Mouse (Mus musculus): ENCODE measurements around the gene Dennd4a.

Dennd4a gene

DNA sequence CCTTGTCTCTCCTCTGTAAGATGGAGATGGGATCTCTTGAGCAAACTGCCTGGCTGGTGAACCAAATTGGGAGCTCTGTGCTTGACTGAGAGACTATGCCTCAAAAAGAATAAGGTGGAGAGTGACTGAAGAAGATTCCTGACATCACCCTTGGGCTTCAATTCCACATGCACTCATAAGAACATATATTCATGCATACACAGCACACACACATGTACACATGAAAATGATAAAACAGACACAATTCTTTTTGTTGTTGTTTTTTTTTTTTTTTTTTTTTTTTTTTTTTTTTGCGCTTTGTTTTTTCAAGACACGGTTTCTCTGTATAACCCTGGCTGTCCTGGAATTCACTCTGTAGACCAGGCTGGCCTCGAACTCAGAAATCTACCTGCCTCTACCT, 146.1 kb downstream of the Dennd4a start:
- no peak for DNase-seq (ENCODE audit: low read depth)

DNA sequence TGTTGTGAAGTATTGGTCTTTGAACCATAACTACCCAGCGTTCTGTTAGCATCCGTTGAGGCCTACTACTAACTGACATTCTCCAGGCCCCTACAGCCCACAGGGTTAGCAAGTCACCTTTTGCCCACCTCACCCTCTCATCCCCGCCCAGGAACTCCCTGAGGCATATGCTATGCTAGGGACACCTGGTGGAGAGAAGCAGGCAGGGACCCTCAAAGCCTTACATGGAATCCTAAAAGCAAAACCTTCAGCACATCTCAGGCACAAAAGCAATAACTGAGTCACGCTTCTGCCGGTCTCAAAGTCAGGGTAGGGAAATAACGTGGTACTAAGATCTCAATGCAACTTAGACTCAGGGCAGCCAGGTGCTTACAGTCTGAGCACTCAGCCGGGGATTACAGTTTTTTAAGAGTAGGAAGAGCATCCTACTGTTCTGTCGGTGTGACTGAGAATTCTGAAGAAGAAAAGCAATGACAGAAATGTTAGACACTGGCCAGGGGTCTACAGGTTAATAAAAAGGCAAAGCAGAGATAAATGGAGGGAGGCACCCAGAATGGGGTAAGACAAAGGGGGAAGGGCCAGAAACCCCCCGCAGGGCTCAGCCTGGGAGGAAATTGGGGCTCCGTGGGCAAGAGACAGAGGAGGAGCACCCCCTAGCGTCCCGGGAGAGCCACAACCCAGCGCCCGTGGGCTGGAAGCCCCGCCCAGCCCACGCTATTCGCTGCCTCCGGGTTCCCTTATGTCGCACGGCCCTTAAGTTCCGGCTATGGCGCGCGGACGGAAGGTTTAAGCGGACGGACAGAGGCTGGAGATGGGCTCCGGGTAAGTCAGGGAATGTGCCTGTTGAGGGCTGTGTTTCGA, 149.2 kb downstream of the Dennd4a start, which contains the start of gene Ints14:
Ints14 (plus strand) TSS at position 789 of the 861 bp plus-strand sequence.
- peak; percentile 96 for DNase-seq (ENCODE audit: low read depth)

DNA sequence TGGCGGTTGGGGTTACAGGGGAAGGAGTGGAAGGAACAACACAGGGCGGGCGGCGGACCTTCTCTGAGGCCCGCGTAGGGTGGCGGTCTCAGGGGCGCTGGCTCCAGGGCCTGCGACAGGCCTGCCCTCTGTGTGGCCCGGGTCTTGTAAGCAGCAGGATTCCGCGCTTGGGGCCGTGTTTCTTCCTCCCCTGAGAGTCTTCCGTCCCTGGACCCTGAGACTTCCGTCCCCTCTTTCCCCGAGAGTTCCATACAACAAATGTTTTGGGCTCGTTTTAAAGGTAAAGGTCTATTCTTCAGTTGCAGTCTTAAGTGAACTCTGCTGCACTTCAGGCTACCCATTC, 149.8 kb downstream of the Dennd4a start:
- no peak for DNase-seq (ENCODE audit: low read depth)
